Mouse (Mus musculus) left cerebral cortex, postnatal 10 days (tissue): ENCODE measurements at regions not wholly inside any gene's neighbourhood (a gene's known extent, or its start where the extent isn't known, plus 50 kb on each side); places are given as distances from the start of the nearest gene placed in this dataset.
A peak's percentile ranks its signal among the peaks of the same experiment; 100 is the strongest.

Source experiments
- DNase-seq, 2 experiments: peaks; one replicate each; pipeline ENCODE4 v3.0.0; 2021 to 2022; ENCODE audit warnings: low spot score in 2 of 2, mixed read lengths in 1 of 2; ENCODE audit errors: extremely low spot score in 1 of 2
- intact Hi-C: fragments of 180-260 bp; cut with DNase I; formaldehyde crosslinking; loops from one replicate; pipeline ENCODE4 v1.15.1; 2025

DNA sequence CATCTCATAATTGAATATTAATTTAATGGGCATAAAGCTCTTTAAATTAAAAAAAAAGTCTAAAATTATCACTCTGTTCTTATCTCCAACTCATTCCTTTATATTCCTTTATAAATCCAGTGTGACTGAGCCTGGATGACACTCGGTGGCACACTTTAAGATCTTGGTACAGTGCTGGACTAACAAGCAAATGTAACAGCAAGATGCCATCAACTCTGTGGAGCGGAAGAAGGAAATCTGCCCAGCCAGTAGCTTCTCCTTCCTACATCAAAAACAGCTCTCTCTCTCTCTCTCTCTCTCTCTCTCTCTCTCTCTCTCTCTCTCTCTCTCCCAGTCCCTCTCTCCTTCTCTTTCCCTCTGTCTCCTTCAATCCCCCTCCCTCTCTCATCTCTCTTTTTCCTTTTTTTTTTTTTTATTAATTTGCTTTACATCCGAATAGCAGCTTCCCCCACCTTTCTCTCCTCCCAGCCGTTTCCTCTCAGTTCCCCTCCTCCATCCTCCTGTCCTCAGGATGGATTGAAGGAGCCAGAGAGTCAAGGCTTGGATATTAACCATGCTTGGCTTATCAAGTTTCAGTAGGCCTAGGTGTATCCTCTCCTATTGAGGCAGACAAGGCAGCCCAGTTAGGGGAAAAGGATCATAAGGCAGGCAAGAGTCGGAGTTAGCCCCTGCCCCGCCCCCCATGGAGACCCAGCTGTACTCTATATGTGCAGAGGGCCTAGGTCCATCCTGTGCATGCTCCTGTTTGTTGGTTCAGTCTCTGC lies 130.4 kb upstream of the Tmtc2 start:
- DNase-seq: no peak
- intact Hi-C loops: no loop called here

DNA sequence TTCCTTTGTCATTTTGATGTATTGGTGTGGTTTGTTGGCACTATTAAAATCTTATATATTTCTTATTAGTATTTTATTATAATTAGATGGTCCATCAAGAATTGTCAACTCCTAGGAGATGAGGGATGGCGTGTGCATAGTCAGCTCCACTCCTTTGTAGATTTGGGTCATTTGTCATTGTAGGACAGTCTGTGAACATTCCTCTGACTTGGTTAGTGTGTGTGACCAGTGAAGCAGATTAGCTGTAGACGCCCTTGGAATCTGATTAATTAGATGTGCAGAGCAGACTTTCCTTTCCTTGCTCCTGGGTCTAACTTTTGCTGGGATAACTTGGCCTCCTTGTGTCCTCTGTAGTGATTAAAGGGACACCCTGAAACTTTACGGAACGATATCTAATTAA lies 118.9 kb upstream of the Tmtc2 start:
- intact Hi-C loops: no loop called here
- DNase-seq: no peak

DNA sequence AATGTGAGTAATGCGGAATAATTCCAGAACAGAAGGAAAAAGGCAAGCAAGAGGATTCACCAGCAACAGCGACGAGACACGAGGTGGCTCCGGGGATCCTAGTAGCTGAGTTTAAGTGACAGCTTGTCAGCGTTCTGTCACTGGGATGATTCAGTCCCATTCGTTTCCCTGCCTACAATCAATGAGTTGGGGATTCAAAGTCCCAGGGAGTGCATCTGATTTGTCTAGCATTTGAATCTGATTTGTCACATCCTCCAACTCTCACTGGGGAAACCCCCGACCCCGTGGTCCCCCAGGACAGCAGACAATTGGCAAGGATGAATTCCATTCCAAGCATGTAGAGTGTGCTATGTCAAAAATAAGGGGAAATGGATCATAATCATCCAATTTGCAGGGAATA lies 115.1 kb upstream of the Tmtc2 start:
- intact Hi-C loops: no loop called here
- no peak for DNase-seq

DNA sequence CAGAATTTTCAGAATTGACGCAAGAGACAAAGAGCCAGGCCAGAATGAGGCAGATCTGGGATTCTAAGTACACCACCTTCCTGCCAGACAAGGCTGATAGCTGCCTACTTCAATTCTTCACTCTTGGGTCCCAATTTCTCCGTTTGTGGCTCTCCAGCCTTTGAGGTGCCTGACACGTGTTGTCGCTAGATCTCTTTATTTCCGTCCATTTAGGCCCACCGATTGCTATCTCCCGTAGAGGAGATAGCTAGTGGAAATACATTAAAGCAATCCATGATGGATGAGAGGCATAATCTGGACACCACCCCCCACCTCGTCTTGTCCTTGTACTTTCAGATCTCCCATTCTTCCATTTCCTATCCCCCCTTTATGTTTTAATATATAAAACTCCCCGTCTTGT lies 114.6 kb upstream of the Tmtc2 start:
- intact Hi-C loops: no loop called here
- DNase-seq: no peak

DNA sequence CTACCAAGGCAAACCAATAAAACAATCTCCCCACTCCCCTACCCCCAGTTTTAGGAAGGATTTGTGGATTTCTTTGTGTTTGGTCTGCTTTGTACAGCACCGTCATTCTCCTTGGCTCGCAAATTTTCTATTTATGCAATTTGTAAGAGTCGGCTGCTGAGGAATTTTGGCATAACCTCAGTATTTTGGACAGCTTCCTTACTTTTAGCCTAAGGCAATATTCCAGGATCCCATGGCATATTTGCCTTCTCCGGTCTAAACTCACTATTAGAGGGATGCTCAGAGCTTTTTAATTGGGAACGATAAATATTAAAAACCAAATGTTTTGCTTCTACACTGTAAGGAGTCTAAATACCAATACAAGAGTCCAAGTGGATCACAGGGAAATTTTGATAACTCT lies 112.6 kb upstream of the Tmtc2 start:
- no peak for DNase-seq
- intact Hi-C loops: no loop called here

DNA sequence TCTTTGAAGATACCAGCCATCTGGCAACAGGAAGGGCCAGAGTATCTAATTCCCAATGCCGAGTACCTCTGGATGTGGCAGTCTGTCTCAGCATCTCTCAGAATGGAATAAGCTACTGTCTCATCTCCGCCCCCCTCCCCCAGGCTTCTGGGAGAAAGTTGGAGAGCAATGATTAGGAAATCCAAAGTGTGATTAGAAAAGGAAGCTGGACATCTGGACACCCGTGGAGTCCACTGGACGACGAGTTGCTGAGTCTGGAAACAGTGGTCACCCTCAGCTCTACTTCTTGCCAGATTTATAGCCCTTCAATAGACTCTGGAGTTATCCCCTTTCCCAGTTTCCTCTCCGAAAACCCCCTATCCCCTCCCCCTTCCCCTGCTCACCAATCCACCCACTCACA lies 105.3 kb upstream of the Tmtc2 start:
- intact Hi-C loops: no loop called here
- DNase-seq: no peak

DNA sequence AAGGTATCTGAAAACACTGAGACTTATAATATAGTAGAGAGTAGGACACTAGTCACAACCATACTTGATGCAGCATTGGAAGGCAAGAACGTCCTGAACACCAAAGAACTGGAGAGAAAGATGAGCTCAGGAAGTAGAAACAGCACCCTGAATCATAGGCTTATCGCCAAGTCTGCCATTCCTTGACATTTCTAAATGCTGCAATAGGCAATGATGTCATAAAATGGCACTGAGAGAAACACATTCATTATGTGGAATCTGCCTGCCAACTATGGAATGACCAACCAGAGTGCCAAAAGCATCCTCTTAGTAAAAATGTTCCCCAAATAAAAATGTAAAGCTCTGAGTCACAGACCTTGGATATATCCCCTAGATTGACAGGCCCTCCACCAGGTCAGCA lies 92.7 kb upstream of the Tmtc2 start:
- intact Hi-C loops: no loop called here
- DNase-seq: no peak

DNA sequence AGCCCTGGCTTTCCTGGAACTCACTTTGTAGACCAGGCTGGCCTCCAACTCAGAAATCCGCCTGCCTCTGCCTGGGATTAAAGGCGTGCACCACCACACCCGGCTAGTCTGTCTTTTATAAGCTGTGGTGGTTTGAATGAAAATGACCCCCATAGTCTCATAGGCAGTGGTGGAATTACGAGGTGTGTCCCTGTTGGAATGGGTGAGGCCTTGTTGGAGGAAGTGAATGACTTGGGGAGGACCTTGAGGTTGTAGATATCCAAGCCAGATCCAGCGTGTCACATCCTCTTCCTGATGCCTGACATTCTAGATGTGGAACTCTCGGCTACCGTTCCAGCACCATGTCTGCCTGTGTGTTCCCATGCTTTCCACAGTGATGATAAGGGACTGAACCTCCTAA lies 86.5 kb upstream of the Tmtc2 start:
- intact Hi-C loops: no loop called here
- no peak for DNase-seq

DNA sequence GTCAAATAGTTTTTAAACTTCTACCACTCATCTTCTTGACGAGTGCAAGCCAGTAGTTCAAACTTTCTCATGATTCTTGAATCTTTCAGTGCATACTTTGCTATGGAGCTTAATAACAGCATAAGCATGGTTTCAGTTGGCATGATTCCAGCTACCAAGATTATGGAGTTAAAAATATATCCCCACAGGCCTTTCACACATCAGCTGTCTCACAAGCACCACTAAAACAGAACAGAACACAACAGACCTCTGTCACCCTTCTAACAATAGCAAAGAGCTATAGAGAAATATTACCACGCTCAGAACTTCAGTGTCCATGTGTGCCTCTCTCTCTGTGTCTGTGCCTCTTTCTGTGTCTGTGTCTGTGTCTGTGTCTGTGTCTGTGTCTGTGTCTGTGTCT lies 82.5 kb upstream of the Tmtc2 start:
- intact Hi-C loops: no loop called here
- no peak for DNase-seq

DNA sequence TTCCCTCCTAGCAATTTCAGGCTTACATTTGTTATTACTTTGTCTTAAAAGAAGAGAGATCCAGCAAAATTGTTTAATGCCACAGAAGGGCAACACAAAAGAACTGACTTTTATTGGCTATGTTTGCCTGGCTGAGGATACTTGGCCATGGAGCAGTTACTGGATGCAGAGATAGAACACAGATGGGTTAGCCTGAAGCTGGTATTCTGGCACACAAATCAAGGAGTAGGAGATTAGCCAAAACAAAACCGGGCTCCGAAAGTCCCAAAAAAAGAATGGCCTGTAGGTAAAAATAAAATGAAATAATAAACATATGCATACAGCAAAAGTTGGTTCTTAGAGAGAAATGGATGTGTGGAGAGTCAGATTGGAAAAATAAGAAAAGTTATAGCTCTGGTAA lies 78.2 kb upstream of the Tmtc2 start:
- no peak for DNase-seq
- intact Hi-C loops: no loop called here

DNA sequence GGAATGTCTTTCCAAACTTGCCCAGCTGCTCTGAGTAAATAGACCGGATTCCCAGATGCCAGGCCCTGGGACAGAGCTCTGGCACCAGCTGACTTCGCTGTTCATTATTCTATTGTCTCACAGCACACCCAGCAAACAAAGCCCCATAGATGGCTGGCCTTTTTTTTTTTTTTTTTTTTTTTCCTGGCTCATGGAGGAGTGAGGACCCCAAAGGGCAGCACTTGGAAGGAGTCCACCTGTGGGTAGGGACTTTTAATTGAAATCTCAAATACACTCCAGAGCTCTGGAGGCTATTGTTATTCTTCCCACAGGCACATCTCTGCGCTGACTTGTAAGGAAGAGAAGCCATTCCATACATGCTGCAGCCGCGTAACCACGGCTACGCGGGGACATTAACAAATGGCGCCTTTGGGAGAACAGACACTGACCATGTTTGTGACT lies 64.8 kb upstream of the Tmtc2 start:
- peak in 1 of 2 experiments; percentile 8 for DNase-seq
- intact Hi-C loops: no loop called here

DNA sequence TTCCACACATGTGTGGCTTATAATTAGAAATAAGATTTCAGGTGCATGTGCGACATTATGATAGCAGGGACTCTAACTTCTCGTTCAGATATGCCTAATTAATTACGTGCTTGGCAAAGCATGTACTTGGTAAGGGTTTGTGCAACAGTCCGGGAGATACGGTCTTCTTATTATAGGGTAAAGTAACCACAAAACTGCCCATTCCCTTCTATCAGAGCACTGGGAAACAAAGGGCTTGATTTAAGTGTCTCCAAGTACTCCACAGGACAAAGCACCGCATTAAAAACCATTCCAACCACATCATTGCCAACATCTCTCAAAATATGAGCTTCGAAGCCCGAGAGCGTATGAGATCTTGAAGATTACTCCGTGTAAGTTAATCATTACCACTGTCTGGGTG lies 64.2 kb upstream of the Tmtc2 start:
- intact Hi-C loops: no loop called here
- DNase-seq: no peak

DNA sequence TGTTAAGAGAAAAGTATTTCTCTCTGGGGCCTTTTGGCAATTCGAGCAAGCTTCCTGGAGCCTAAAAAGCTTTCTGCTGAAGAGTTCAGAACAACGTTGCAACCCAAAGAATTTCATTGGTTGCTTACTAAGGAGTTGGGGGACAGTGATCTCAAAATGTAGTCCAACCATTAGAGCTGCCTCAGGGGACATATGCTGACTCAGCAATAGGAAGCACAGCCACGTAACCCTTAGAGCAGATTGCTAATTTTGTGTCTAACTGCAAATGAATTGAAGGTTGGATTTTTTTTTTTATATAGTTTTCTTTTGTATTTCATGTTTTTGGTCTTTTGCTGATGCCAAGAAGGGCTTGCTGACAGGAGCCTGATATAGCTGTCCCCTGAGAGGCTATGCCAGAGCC lies 52.6 kb upstream of the Tmtc2 start:
- DNase-seq: no peak
- intact Hi-C loops: no loop called here

DNA sequence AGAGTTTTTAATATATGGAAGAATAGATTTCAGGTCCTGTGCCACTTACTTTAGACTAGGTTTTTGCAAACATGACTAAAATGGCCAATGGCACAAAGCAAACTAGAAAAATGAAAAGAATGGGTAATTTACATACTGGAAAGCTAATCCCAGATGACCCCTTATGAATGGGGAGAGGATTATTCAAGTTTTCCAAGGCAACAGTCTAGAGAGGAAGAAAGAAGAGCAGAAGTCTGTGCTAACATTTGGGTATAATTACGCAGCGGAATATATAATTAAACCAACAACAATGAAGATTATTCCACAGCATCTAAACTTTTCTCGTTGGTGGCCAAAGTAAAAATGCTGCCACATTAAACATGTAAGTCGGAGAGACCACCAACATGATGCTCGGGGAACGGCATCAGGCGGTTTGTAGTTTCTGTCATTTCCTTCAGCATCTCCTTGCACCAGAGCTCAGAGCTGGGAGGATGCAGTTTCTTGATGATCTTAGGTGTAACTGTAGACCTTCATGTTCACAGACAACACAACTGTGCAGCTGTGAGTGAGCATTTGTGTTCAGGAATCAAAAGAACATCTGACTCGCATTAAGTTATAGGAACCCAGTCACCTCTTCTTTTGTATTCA lies 51.2 kb upstream of the Tmtc2 start:
- intact Hi-C loops: no loop called here
- no peak for DNase-seq
